In the genomic region with DNA sequence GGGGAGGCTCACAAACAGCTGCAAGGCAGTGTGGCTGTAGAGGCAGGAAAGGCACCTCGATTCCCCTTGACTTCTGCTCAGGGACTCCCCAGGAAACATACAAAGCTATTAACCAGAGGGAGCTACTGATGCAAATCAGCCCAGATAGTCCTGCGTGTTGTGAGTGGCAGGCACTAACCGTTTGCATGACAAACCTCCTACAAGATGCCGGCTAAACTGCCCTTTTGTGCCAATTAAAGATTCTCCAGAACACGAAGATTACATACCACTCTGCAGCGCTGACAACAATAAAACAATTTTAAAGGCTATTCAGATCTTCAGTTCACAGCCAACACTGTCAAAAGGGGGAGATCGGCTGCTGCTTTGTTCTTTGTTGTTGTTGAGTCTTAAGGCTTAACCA, we compare ENCODE assay signal across 13 mouse cellular contexts.
A peak's percentile ranks its signal among the peaks of the same experiment; 100 is the strongest.
DNase-seq lines count a peak whose midpoint lies in the region; ATAC-seq and TF ChIP-seq lines count a peak whose summit lies in the region.
"Had no signal": no experiment of that assay in that cellular context is flagged by ENCODE, and none has a peak within 500 bp of the region (broad histone marks: within the 10 kb centered on the region; RNA-seq: fewer than 3 reads in every experiment).

No protein-coding gene starts in this region.

- no peaks in the 10 kb centered on the region for H3K9me3 ChIP-seq in heart, embryonic 16.5 days (replicated peaks; ENCODE audit: control insufficient read depth, low read length)
- no peaks in the 10 kb centered on the region for H3K9me3 ChIP-seq in forebrain, embryonic 16.5 days (ENCODE audit: control insufficient read depth, low read length)
- no peaks in the 10 kb centered on the region for H3K9me3 ChIP-seq in midbrain, embryonic 15.5 days
- H3K9me3 ChIP-seq in stomach, postnatal 0 days (ENCODE audit: control insufficient read depth, low read length): no peaks in the 10 kb centered on the region

- intact Hi-C loops in heart, postnatal 25 days (cut with DNase I): no loop called here
- intact Hi-C loops in gastrocnemius, postnatal 36 days (cut with DNase I): no loop called here

- WGBS in heart, embryonic 16.5 days: 22% methylated on average over 7 of the region's 7 CpGs
- 6% methylated on average over 7 of the region's 7 CpGs for WGBS in forebrain, embryonic 16.5 days
- WGBS in midbrain, embryonic 15.5 days: 7% methylated on average over 7 of the region's 7 CpGs
- 50% methylated on average over 7 of the region's 7 CpGs for whole genome bisulfite sequencing in stomach, postnatal 0 days

- ATAC-seq in heart, embryonic 16.5 days (replicated peaks; ENCODE audit: extremely low read depth, insufficient read depth, low FRiP score): no peak
- ATAC-seq in forebrain, embryonic 16.5 days: peak; percentile 22; the same call in 1 of the 2 replicates
- ATAC-seq in midbrain, embryonic 15.5 days (replicated peaks): no peak
- ATAC-seq in stomach, postnatal 0 days (ENCODE audit: low FRiP score, low TSS enrichment): no peak

- peaks cover 74% of the 10 kb centered on the region for H3K4me1 ChIP-seq in heart, embryonic 16.5 days (ENCODE audit: control insufficient read depth, insufficient read depth, low read length)
- H3K4me1 ChIP-seq in forebrain, embryonic 16.5 days (replicated peaks; ENCODE audit: control insufficient read depth, insufficient read depth, low read length): peaks cover 66% of the 10 kb centered on the region
- H3K4me1 ChIP-seq in midbrain, embryonic 15.5 days: peaks cover 75% of the 10 kb centered on the region
- peaks cover 14% of the 10 kb centered on the region for H3K4me1 ChIP-seq in stomach, postnatal 0 days (replicated peaks; ENCODE audit: control insufficient read depth, insufficient read depth)

- H3K36me3 ChIP-seq in heart, embryonic 16.5 days (ENCODE audit: control insufficient read depth, insufficient read depth): no peaks in the 10 kb centered on the region
- no peaks in the 10 kb centered on the region for H3K36me3 ChIP-seq in forebrain, embryonic 16.5 days (ENCODE audit: control insufficient read depth, insufficient read depth)
- H3K36me3 ChIP-seq in midbrain, embryonic 15.5 days (replicated peaks): no peaks in the 10 kb centered on the region
- no peaks in the 10 kb centered on the region for H3K36me3 ChIP-seq in stomach, postnatal 0 days (ENCODE audit: control insufficient read depth, insufficient read depth, low read length)

- no peak overlapping the region; the same call in 1 of the 2 replicates for H3K9ac ChIP-seq in heart, embryonic 16.5 days (ENCODE audit: low read length)
- H3K9ac ChIP-seq in forebrain, embryonic 16.5 days (replicated peaks; ENCODE audit: low read depth, low read length): peak overlapping the region; percentile 16
- no peak overlapping the region for H3K9ac ChIP-seq in midbrain, embryonic 15.5 days
- H3K9ac ChIP-seq in stomach, postnatal 0 days (ENCODE audit: low read length): no peak overlapping the region

- TF ChIP-seq CTCF in stomach, postnatal 0 days (IDR thresholded peaks at IDR 0.05; ENCODE audit: low read depth): no peak

- peak overlapping the region; percentile 58 for H3K27ac ChIP-seq in heart, embryonic 16.5 days (ENCODE audit: low read length)
- peak overlapping the region; percentile 31; the same call in 1 of the 2 replicates for H3K27ac ChIP-seq in forebrain, embryonic 16.5 days (ENCODE audit: low read length)
- peak overlapping the region; percentile 71 for H3K27ac ChIP-seq in midbrain, embryonic 15.5 days
- H3K27ac ChIP-seq in stomach, postnatal 0 days (replicated peaks): no peak overlapping the region
- H3K27ac ChIP-seq: kidney, postnatal 0 days had no signal

- no peak for TF ChIP-seq EP300 in stomach, postnatal 0 days (optimal IDR thresholded peaks at IDR 0.05)

- H3K4me3 ChIP-seq in heart, embryonic 16.5 days (ENCODE audit: low read length): no peak overlapping the region
- H3K4me3 ChIP-seq in forebrain, embryonic 16.5 days (replicated peaks; ENCODE audit: low read length): no peak overlapping the region
- no peak overlapping the region for H3K4me3 ChIP-seq in midbrain, embryonic 15.5 days
- no peak overlapping the region for H3K4me3 ChIP-seq in stomach, postnatal 0 days (ENCODE audit: low read depth, low read length)

- H3K27me3 ChIP-seq in heart, embryonic 16.5 days (ENCODE audit: control insufficient read depth, insufficient read depth, low read length): no peaks in the 10 kb centered on the region
- H3K27me3 ChIP-seq in forebrain, embryonic 16.5 days (replicated peaks; ENCODE audit: control insufficient read depth, insufficient read depth, low read length): no peaks in the 10 kb centered on the region
- H3K27me3 ChIP-seq in midbrain, embryonic 15.5 days (replicated peaks): no peaks in the 10 kb centered on the region
- no peaks in the 10 kb centered on the region for H3K27me3 ChIP-seq in stomach, postnatal 0 days (ENCODE audit: control insufficient read depth, insufficient read depth, low read length)

- no peak for DNase-seq in heart, postnatal 25 days (ENCODE audit: low spot score)
- DNase-seq in ES-CJ7 (ENCODE audit: low read depth, low spot score): peak; percentile 60
- no peak for DNase-seq in stomach, postnatal 0 days (ENCODE audit: low spot score)
- no peak for DNase-seq in gastrocnemius, postnatal 36 days
- no peak for DNase-seq in adrenal gland, adult 18-20 months (ENCODE audit: low spot score in 2 of 2)
- DNase-seq: adrenal gland, postnatal 36 days; cerebellum, postnatal 36 days; lung, postnatal 10 days; thymus, adult 18-20 months had no signal

- H3K4me2 ChIP-seq in heart, embryonic 16.5 days (ENCODE audit: low read depth, low read length): no peak overlapping the region
- no peak overlapping the region for H3K4me2 ChIP-seq in forebrain, embryonic 16.5 days (ENCODE audit: low read length)
- no peak overlapping the region for H3K4me2 ChIP-seq in midbrain, embryonic 15.5 days
- no peak overlapping the region for H3K4me2 ChIP-seq in stomach, postnatal 0 days (replicated peaks; ENCODE audit: low read depth)
